Mouse (Mus musculus): ENCODE data around the gene Gm44973. TPM values are rescaled to one million over a fixed set of nuclear protein-coding genes. Genes with fewer than 3 reads are reported as not detected.

Gene Gm44973
- total and polyA plus RNA-seq, 2 experiments from 2014 or later, result 2.3 TPM; not detected in 1

DNA sequence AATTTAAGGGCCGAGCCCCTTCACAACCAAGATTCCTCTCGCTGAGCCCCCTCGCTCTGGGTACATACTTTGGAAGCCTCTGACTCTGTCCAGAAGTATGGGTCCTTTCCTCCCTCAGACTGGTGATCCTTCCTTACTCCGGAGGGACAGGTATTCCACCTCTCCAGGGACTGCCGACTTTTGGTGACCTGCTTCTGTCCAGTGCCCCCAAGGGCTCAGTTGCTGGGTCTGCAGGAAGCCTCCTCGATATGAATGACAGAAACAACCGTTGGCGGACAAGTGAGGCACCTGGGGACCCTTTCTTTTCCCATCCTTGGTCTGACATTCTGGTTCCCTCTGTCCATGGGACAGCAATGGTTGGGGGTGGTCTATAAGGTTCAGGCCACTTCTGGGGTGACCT is 42.1 kb downstream of the Gm44973 start:
- H3K27me3 ChIP-seq (ENCODE audit: insufficient read depth, low read length), result peaks cover 11% of the 10 kb centered on the region; the same call in 1 of the 2 replicates
- no peak for TF ChIP-seq CTCF (IDR thresholded peaks at IDR 0.05; ENCODE audit: low read depth)
- ATAC-seq, result no peak
- H3K4me3 ChIP-seq (ENCODE audit: low read length), result peak overlapping the region; percentile 49
- peaks cover 34% of the 10 kb centered on the region for H3K4me1 ChIP-seq (ENCODE audit: insufficient read depth, low read length)
- H3K27ac ChIP-seq, result peak overlapping the region; percentile 73; the same call in 1 of the 2 replicates
- DNase-seq (ENCODE audit: low spot score), result no peak
- peak overlapping the region; percentile 56 for H3K9ac ChIP-seq (replicated peaks; ENCODE audit: low read length)
- H3K9me3 ChIP-seq (ENCODE audit: low read length), result no peaks in the 10 kb centered on the region
- 30% methylated on average over 8 of the region's 8 CpGs for WGBS
- H3K4me2 ChIP-seq (ENCODE audit: low read depth, low read length), result peak overlapping the region; percentile 71
- no peaks in the 10 kb centered on the region for H3K36me3 ChIP-seq (ENCODE audit: insufficient read depth, low read length)

DNA sequence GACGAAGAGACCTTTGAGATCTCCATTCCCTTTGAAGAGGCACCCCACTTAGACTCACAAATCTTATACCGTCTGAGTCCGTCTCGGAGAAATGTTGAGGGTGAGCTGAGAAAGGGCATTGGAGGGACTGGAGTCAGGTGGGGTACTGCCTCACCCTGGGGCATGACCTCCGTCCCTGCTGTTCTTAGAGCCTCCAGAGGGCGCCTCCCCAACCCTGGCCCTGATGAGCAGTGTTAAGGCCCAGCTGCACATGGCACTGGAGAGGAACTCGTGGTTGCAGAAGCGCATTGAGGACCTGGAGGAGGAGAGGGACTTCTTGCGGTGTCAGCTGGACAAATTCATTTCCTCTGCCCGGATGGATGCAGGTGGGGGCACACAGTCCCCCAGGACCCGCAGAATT is 42.5 kb downstream of the Gm44973 start:
- peaks cover 11% of the 10 kb centered on the region; the same call in 1 of the 2 replicates for H3K27me3 ChIP-seq (ENCODE audit: insufficient read depth, low read length)
- H3K4me3 ChIP-seq (ENCODE audit: low read length), result peak overlapping the region; percentile 49
- DNase-seq (ENCODE audit: low spot score), result no peak
- no peaks in the 10 kb centered on the region for H3K9me3 ChIP-seq (ENCODE audit: low read length)
- H3K4me2 ChIP-seq (ENCODE audit: low read depth, low read length), result peak overlapping the region; percentile 71
- H3K4me1 ChIP-seq (ENCODE audit: insufficient read depth, low read length), result peaks cover 32% of the 10 kb centered on the region
- peak overlapping the region; percentile 56; the same call in 1 of the 2 replicates for H3K9ac ChIP-seq (replicated peaks; ENCODE audit: low read length)
- WGBS, result 25% methylated on average over 11 of the region's 11 CpGs
- H3K27ac ChIP-seq, result no peak overlapping the region
- H3K36me3 ChIP-seq (ENCODE audit: insufficient read depth, low read length), result no peaks in the 10 kb centered on the region
- TF ChIP-seq CTCF (IDR thresholded peaks at IDR 0.05; ENCODE audit: low read depth), result peak; percentile 33
- ATAC-seq, result no peak

DNA sequence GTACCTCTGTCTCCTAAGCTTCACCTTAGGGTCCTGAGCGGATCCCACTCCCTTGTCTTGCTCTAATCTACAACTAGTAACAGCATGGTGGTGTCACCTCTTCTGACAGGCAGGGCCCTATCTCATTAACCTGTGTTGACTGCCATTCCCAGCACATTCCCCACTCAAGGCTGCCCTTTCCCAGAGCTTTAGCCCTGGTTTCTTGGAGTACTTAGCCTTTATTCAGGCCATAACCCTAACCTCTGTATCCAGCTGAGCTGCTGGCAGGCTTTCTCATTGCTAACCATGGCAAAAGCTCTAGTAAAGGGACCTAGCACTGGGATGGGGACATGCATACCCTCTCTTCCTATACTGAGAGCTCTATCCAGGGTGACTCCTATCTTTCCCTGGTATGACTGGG is 43.3 kb downstream of the Gm44973 start:
- Histone ChIP-seq H3K9ac (replicated peaks; ENCODE audit: low read length) (no peak overlapping the region), H3K27me3 (ENCODE audit: insufficient read depth, low read length) (0 out of 2 replicates have a peak, but pooled peaks cover 11% of the 10 kb centered on the region), H3K4me1 (ENCODE audit: insufficient read depth, low read length) (peaks cover 29% of the 10 kb centered on the region), H3K27ac (no peak overlapping the region), H3K4me2 (ENCODE audit: low read depth, low read length) (no peak overlapping the region), H3K36me3 (ENCODE audit: insufficient read depth, low read length) (no peaks in the 10 kb centered on the region), H3K4me3 (ENCODE audit: low read length) (no peak overlapping the region), H3K9me3 (ENCODE audit: low read length) (no peaks in the 10 kb centered on the region)
- DNase-seq (ENCODE audit: low spot score) (no peak), ATAC-seq (no peak)
- no peak for TF ChIP-seq CTCF (IDR thresholded peaks at IDR 0.05; ENCODE audit: low read depth)
- WGBS, result 96% methylated on average over 1 of the region's 1 CpGs

DNA sequence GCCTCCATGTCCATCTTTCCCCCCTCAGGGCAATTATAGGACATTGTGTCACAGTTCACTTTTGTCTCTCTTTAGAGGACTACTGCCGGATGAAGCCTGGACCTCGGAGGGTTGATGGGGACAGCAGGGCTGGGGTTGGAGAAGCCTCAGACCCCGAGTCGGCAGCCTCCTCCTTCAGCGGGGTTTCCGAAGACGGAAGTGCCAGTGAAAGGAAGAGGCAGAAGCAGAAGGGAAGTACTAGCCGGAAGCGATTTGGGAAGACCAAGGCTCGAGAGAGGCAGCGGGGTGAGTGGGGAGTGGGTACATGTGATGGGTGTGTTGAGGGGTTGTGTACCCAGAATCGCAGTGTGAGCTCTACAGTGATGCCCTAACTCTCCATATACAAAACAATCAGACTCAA is 44.1 kb downstream of the Gm44973 start:
- H3K9me3 ChIP-seq (ENCODE audit: low read length), result no peaks in the 10 kb centered on the region
- H3K4me3 ChIP-seq (ENCODE audit: low read length), result no peak overlapping the region
- peak overlapping the region; percentile 99 for H3K27ac ChIP-seq
- ATAC-seq, result no peak
- peaks cover 34% of the 10 kb centered on the region for H3K4me1 ChIP-seq (ENCODE audit: insufficient read depth, low read length)
- no peak for TF ChIP-seq CTCF (IDR thresholded peaks at IDR 0.05; ENCODE audit: low read depth)
- WGBS, result 91% methylated on average over 12 of the region's 12 CpGs
- DNase-seq (ENCODE audit: low spot score), result no peak
- H3K4me2 ChIP-seq (ENCODE audit: low read depth, low read length), result no peak overlapping the region
- H3K36me3 ChIP-seq (ENCODE audit: insufficient read depth, low read length), result no peaks in the 10 kb centered on the region
- 0 out of 2 replicates have a peak, but pooled peaks cover 11% of the 10 kb centered on the region for H3K27me3 ChIP-seq (ENCODE audit: insufficient read depth, low read length)
- no peak overlapping the region for H3K9ac ChIP-seq (replicated peaks; ENCODE audit: low read length)

DNA sequence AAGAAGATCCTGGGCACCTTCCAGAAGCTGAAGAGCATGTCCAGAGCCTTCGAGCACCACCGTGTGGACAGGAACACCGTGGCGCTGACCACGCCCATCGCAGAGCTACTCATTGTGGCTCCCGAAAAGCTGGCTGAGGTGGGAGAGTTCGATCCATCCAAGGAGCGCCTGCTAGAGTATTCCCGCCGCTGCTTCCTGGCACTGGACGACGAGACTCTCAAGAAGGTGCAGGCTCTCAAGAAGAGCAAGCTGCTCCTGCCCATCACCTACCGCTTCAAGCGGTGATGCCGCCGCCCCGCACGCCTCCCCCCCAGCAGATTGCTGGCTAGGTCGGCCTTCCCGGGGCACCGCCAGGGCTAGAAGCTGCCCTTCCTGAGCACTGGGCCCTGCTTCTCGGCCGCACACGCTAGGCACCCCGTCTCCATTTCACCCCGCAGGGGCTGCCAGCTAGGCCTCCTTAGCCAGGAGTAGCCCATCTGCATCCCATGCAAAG is 45.0 kb downstream of the Gm44973 start:
- Histone ChIP-seq H3K9ac (replicated peaks; ENCODE audit: low read length) (peak overlapping the region; percentile 79), H3K4me1 (ENCODE audit: insufficient read depth, low read length) (peaks cover 34% of the 10 kb centered on the region)
- ATAC-seq, result no peak

DNA sequence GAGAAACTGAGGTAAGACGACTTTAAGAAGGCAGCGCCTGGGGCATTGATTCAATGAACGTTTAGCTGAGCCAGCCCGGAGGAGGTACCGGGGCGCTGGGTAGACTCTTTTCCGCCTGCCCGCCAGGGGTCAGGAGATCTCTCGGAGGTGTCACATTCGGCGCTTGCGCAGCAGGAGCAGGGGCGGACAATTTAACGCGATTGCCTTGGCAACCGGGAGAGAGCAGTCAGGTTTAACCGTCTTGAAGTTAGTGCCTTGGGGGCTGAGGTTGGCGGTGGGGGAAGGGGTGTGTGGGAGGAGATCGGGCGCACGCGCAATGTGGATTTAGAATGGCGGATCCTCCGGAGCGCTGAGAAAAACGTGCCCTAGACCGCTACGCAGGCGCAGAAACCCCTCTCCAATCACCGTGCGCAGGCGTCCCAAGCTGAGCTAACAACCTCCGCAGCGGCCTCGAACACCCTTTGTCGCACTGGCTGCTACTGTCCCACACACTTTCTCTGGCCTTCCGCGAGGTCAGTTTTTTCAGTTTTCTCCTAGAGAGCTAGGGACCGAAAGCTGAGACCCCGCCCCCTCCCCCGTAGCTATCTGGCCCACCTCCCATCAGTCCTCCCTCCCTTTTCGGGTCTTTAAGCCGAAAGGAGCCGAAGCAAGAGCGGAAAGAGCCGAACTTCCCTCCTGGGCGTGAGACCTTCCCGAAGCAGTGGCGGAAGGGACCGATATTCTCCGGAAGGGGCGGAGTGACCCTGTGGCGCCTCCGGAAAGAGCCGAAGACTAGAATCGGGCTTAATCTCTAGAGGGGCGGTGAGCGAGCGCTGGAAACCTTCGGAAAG is 45.9 kb downstream of the Gm44973 start:
- H3K9me3 ChIP-seq (ENCODE audit: low read length), result no peaks in the 10 kb centered on the region
- DNase-seq (ENCODE audit: low spot score) (peak; percentile 100), ATAC-seq (peak; percentile 89)
- H3K36me3 ChIP-seq (ENCODE audit: insufficient read depth, low read length), result peaks cover 1% of the 10 kb centered on the region; the same call in 1 of the 2 replicates
- peak overlapping the region; percentile 99 for H3K27ac ChIP-seq
- WGBS, result 0% methylated on average over 60 of the region's 60 CpGs
- peaks cover 29% of the 10 kb centered on the region for H3K4me1 ChIP-seq (ENCODE audit: insufficient read depth, low read length)
- H3K4me3 ChIP-seq (ENCODE audit: low read length), result peak overlapping the region; percentile 70
- peak; percentile 70 for TF ChIP-seq CTCF (IDR thresholded peaks at IDR 0.05; ENCODE audit: low read depth)
- H3K9ac ChIP-seq (replicated peaks; ENCODE audit: low read length), result peak overlapping the region; percentile 79
- peak overlapping the region; percentile 93 for H3K4me2 ChIP-seq (ENCODE audit: low read depth, low read length)
- H3K27me3 ChIP-seq (ENCODE audit: insufficient read depth, low read length), result no peaks in the 10 kb centered on the region

More for the DNA sequence above, 45.0 kb downstream of the Gm44973 start:
- H3K4me3 ChIP-seq (ENCODE audit: low read length), result peak overlapping the region; percentile 70
- TF ChIP-seq CTCF (IDR thresholded peaks at IDR 0.05; ENCODE audit: low read depth), result peak; percentile 80
- H3K4me2 ChIP-seq (ENCODE audit: low read depth, low read length), result peak overlapping the region; percentile 93
- no peaks in the 10 kb centered on the region for H3K9me3 ChIP-seq (ENCODE audit: low read length)
- no peaks in the 10 kb centered on the region for H3K36me3 ChIP-seq (ENCODE audit: insufficient read depth, low read length)
- H3K27ac ChIP-seq, result peak overlapping the region; percentile 99
- H3K27me3 ChIP-seq (ENCODE audit: insufficient read depth, low read length), result 0 out of 2 replicates have a peak, but pooled peaks cover 5% of the 10 kb centered on the region
- WGBS, result 3% methylated on average over 27 of the region's 27 CpGs
- DNase-seq (ENCODE audit: low spot score), result peak; percentile 93
